Mouse (Mus musculus) MEL (cell line): Measurements from ENCODE around the gene Frem1. TPM values are rescaled to one million over a fixed set of nuclear protein-coding genes. Genes with fewer than 3 reads are reported as not detected.

Experiments used
- DNase-seq: peaks from one replicate; pipeline ENCODE4 v3.0.0; 2011; ENCODE audit warnings: low read depth, low spot score
- H3K27ac ChIP-seq: 2 replicates; pipeline ENCODE4 v1.5.1; 2012; ENCODE audit warnings: low read depth, mild to moderate bottlenecking, control low read depth, low read length, moderate library complexity; ENCODE audit not compliant: control insufficient read depth
- H3K27me3 ChIP-seq, 2 experiments: fragments of 150-350 bp in 1 of 2; sonication (generic) in 1 of 2; 2 replicates each; pipeline ENCODE4 v1.6.1; 2012; ENCODE audit warnings: low read length in 2 of 2, mild to moderate bottlenecking in 2 of 2, improper control_type of control experiment in 1 of 2, moderate library complexity in 1 of 2; ENCODE audit not compliant: insufficient read depth in 2 of 2, control insufficient read depth in 1 of 2
- H3K36me3 ChIP-seq, 2 experiments: 2 replicates each; pipeline ENCODE4 v1.6.1; 2012 to 2014; ENCODE audit warnings: low read length in 2 of 2, improper control_type of control experiment in 1 of 2, inconsistent platforms in 1 of 2, mild to moderate bottlenecking in 1 of 2; ENCODE audit not compliant: insufficient read depth in 2 of 2, control insufficient read depth in 1 of 2
- H3K4me1 ChIP-seq, 2 experiments: fragments of 150-350 bp in 1 of 2; sonication (generic) in 1 of 2; 2 replicates each; pipeline ENCODE4 v1.6.1; 2012; ENCODE audit warnings: low read length in 2 of 2, improper control_type of control experiment in 1 of 2, mild to moderate bottlenecking in 1 of 2; ENCODE audit not compliant: insufficient read depth in 2 of 2, control insufficient read depth in 1 of 2
- H3K4me3 ChIP-seq, 2 experiments: fragments of 150-350 bp in 1 of 2; sonication (generic) in 1 of 2; 2 replicates each; pipeline ENCODE4 v1.5.1; 2012; ENCODE audit warnings: low read depth in 2 of 2, low read length in 2 of 2, mild to moderate bottlenecking in 2 of 2, moderate library complexity in 2 of 2, control low read depth in 1 of 2, improper control_type of control experiment in 1 of 2; ENCODE audit not compliant: control insufficient read depth in 1 of 2, insufficient read depth in 1 of 2
- H3K79me2 ChIP-seq: 2 replicates; pipeline ENCODE4 v1.6.1; 2012; ENCODE audit warnings: mild to moderate bottlenecking, low read length, moderate library complexity; ENCODE audit not compliant: control insufficient read depth, poor library complexity, insufficient read depth
- H3K9ac ChIP-seq: 2 replicates; pipeline ENCODE4 v1.6.1; 2012; ENCODE audit warnings: low read depth, mild to moderate bottlenecking, control low read depth, low read length, moderate library complexity; ENCODE audit not compliant: control insufficient read depth, poor library complexity, severe bottlenecking
- H3K9me3 ChIP-seq: fragments of 150-350 bp; sonication (generic); replicated peaks from 2 replicates; pipeline ENCODE4 v1.6.1; 2012; ENCODE audit warnings: mild to moderate bottlenecking, low read length, improper control_type of control experiment, moderate library complexity; ENCODE audit not compliant: insufficient read depth
- BHLHE40 ChIP-seq: IDR thresholded peaks from 2 replicates; pipeline ENCODE4 v1.6.1; 2012; ENCODE audit warnings: low read depth, mild to moderate bottlenecking, inconsistent platforms, low read length, improper control_type of control experiment, borderline replicate concordance
- CHD2 ChIP-seq: IDR thresholded peaks from 2 replicates; pipeline ENCODE4 v1.6.1; 2011; ENCODE audit warnings: low read length, improper control_type of control experiment
- ELF1 ChIP-seq: IDR thresholded peaks from 2 replicates; pipeline ENCODE4 v1.6.1; 2014; ENCODE audit warnings: low read depth, mild to moderate bottlenecking, inconsistent platforms, low read length, improper control_type of control experiment, moderate library complexity
- EP300 ChIP-seq, 2 experiments: IDR thresholded peaks; 2 replicates each; pipeline ENCODE4 v1.6.1; 2011; ENCODE audit warnings: improper control_type of control experiment in 2 of 2, low read length in 2 of 2, low read depth in 1 of 2, mild to moderate bottlenecking in 1 of 2
- ETS1 ChIP-seq: IDR thresholded peaks from 2 replicates; pipeline ENCODE4 v1.6.1; 2012; ENCODE audit warnings: low read depth, mild to moderate bottlenecking, inconsistent platforms, low read length, improper control_type of control experiment, moderate library complexity
- JUND ChIP-seq: IDR thresholded peaks from 2 replicates; pipeline ENCODE4 v1.6.1; 2011; ENCODE audit warnings: low read depth, mild to moderate bottlenecking, improper control_type of control experiment, low read length
- KAT2A ChIP-seq: conservative IDR thresholded peaks from 2 replicates; pipeline ENCODE4 v1.6.1; 2012; ENCODE audit warnings: low read depth, low read length, improper control_type of control experiment, inconsistent platforms
- MAFK ChIP-seq: IDR thresholded peaks from 2 replicates; pipeline ENCODE4 v1.6.1; 2011; ENCODE audit warnings: low read depth, mild to moderate bottlenecking, low read length, improper control_type of control experiment, borderline replicate concordance
- MAZ ChIP-seq: IDR thresholded peaks from 2 replicates; pipeline ENCODE4 v1.6.1; 2012; ENCODE audit warnings: low read depth, mild to moderate bottlenecking, inconsistent platforms, low read length, improper control_type of control experiment
- MEF2A ChIP-seq: IDR thresholded peaks from 2 replicates; pipeline ENCODE4 v1.6.1; 2014; ENCODE audit warnings: low read depth, mild to moderate bottlenecking, inconsistent platforms, low read length, improper control_type of control experiment; ENCODE audit not compliant: poor library complexity, insufficient replicate concordance, severe bottlenecking; ENCODE audit errors: extremely low read depth
- MXI1 ChIP-seq: IDR thresholded peaks from 2 replicates; pipeline ENCODE4 v1.6.1; 2011; ENCODE audit warnings: mild to moderate bottlenecking, low read depth, low read length, improper control_type of control experiment
- MYB ChIP-seq: IDR thresholded peaks from 2 replicates; pipeline ENCODE4 v1.6.1; 2011; ENCODE audit warnings: mild to moderate bottlenecking, low read depth, low read length, improper control_type of control experiment
- MYC ChIP-seq: IDR thresholded peaks from 2 replicates; pipeline ENCODE4 v1.6.1; 2011; ENCODE audit warnings: low read depth, mild to moderate bottlenecking, low read length, improper control_type of control experiment, moderate library complexity
- NELFE ChIP-seq: IDR thresholded peaks from 2 replicates; pipeline ENCODE4 v1.6.1; 2011; ENCODE audit warnings: low read depth, low read length, improper control_type of control experiment
- POLR2A ChIP-seq, 2 experiments: IDR thresholded peaks; 2 replicates each; pipeline ENCODE4 v1.6.1; 2011 to 2012; ENCODE audit warnings: low read length in 2 of 2, mild to moderate bottlenecking in 2 of 2, control low read depth in 1 of 2, improper control_type of control experiment in 1 of 2, low read depth in 1 of 2, moderate library complexity in 1 of 2; ENCODE audit not compliant: control insufficient read depth in 1 of 2, insufficient read depth in 1 of 2, poor library complexity in 1 of 2
- POLR2AphosphoS2 ChIP-seq: IDR thresholded peaks from 2 replicates; pipeline ENCODE4 v1.6.1; 2011; ENCODE audit warnings: low read length, improper control_type of control experiment
- POLR2AphosphoS5 ChIP-seq: IDR thresholded peaks from 2 replicates; pipeline ENCODE4 v1.6.1; 2012; ENCODE audit warnings: low read depth, borderline replicate concordance, mild to moderate bottlenecking, inconsistent platforms, low read length, moderate library complexity, mixed read lengths
- RAD21 ChIP-seq: IDR thresholded peaks from 2 replicates; pipeline ENCODE4 v1.6.1; 2011; ENCODE audit warnings: mild to moderate bottlenecking, low read depth, low read length, improper control_type of control experiment
- RCOR1 ChIP-seq: IDR thresholded peaks from 2 replicates; pipeline ENCODE4 v1.6.1; 2012; ENCODE audit warnings: low read depth, mild to moderate bottlenecking, inconsistent platforms, low read length, improper control_type of control experiment
- SIN3A ChIP-seq: IDR thresholded peaks from 2 replicates; pipeline ENCODE4 v1.6.1; 2012; ENCODE audit warnings: low read length, improper control_type of control experiment, inconsistent platforms
- SMC3 ChIP-seq: IDR thresholded peaks from 2 replicates; pipeline ENCODE4 v1.6.1; 2011; ENCODE audit warnings: low read depth, low read length, improper control_type of control experiment
- TAL1 ChIP-seq: IDR thresholded peaks from 2 replicates; pipeline ENCODE4 v1.6.1; 2012; ENCODE audit warnings: mild to moderate bottlenecking, inconsistent platforms, low read length, moderate library complexity, mixed read lengths
- TBP ChIP-seq: IDR thresholded peaks from 2 replicates; pipeline ENCODE4 v1.8.0; 2011; ENCODE audit warnings: low read depth, low read length, improper control_type of control experiment
- UBTF ChIP-seq: IDR thresholded peaks from 2 replicates; pipeline ENCODE4 v1.6.1; 2012; ENCODE audit warnings: low read depth, mild to moderate bottlenecking, inconsistent platforms, low read length, improper control_type of control experiment, moderate library complexity, borderline replicate concordance; ENCODE audit not compliant: insufficient read depth
- USF2 ChIP-seq, 2 experiments: IDR thresholded peaks; 2 replicates each; pipeline ENCODE4 v1.6.1; 2011 to 2012; ENCODE audit warnings: improper control_type of control experiment in 2 of 2, low read length in 2 of 2, borderline replicate concordance in 1 of 2, inconsistent platforms in 1 of 2, low read depth in 1 of 2, mild to moderate bottlenecking in 1 of 2; ENCODE audit not compliant: insufficient read depth in 1 of 2
- ZC3H11A ChIP-seq: IDR thresholded peaks from 2 replicates; pipeline ENCODE4 v1.6.1; 2012; ENCODE audit warnings: low read depth, mild to moderate bottlenecking, inconsistent platforms, low read length, improper control_type of control experiment
- ZKSCAN1 ChIP-seq: IDR thresholded peaks from 2 replicates; pipeline ENCODE4 v1.6.1; 2012; ENCODE audit warnings: low read depth, mild to moderate bottlenecking, inconsistent platforms, low read length, improper control_type of control experiment, moderate library complexity
- ZNF384 ChIP-seq: IDR thresholded peaks from 2 replicates; pipeline ENCODE4 v1.6.1; 2012; ENCODE audit warnings: low read depth, mild to moderate bottlenecking, inconsistent platforms, low read length, improper control_type of control experiment
- polyA plus RNA-seq, 2 experiments: library from polyadenylated mRNA; stranded (reverse) in 1 of 2; unstranded in 1 of 2; fragments of >175 nt in 1 of 2; fragments of >200 nt in 1 of 2; gene quantifications; 2 replicates each; pipeline versions ENCODE4 v1.2.1 to v1.2.4; 2012; ENCODE audit warnings: low replicate concordance in 2 of 2, low read depth in 1 of 2; ENCODE audit not compliant: insufficient read length in 2 of 2, insufficient read depth in 1 of 2, missing spikeins in 1 of 2
- total RNA-seq: library from RNA; depleted of rRNA; stranded (reverse); fragments of 300-350 nt; gene quantifications from 2 replicates; pipeline ENCODE4 v1.2.3, GENCODE M21; 2012

Gene Frem1
- total and polyA plus RNA-seq, 3 experiments: not detected

GRCm38 (mm10) chr4:82918625-82919024, 133.5 kb downstream of the Frem1 start:
- Histone ChIP-seq H3K4me3 (no peak overlapping the region), H3K9ac (no peak overlapping the region), H3K4me1 (no peaks in the 10 kb centered on the region), H3K27me3 (no peaks in the 10 kb centered on the region), H3K9me3 (no peaks in the 10 kb centered on the region), H3K27ac (no peak overlapping the region), H3K79me2 (no peaks in the 10 kb centered on the region), H3K36me3 (no peaks in the 10 kb centered on the region)
- no peak for DNase-seq
- TF ChIP-seq ZC3H11A (no peak), MAFK (no peak), BHLHE40 (no peak), POLR2AphosphoS2 (no peak), ELF1 (no peak), MYB (no peak), TAL1 (no peak), SMC3 (no peak), TBP (no peak), MXI1 (no peak), RAD21 (no peak), RCOR1 (no peak), NELFE (no peak)

GRCm38 (mm10) chr4:82916678-82917050, 135.5 kb downstream of the Frem1 start:
- H3K4me1 ChIP-seq: no peaks in the 10 kb centered on the region
- DNase-seq: no peak
- H3K9me3 ChIP-seq: no peaks in the 10 kb centered on the region
- no peak overlapping the region for H3K27ac ChIP-seq
- no peaks in the 10 kb centered on the region for H3K36me3 ChIP-seq
- no peak overlapping the region for H3K4me3 ChIP-seq
- H3K9ac ChIP-seq: no peak overlapping the region
- H3K79me2 ChIP-seq: no peaks in the 10 kb centered on the region
- TF ChIP-seq USF2 (IDR thresholded peaks at IDR 0.05; ENCODE audit: borderline replicate concordance in 1 of 2, insufficient read depth in 1 of 2, low read depth in 1 of 2, low read length in 2 of 2): no peak
- TF ChIP-seq MEF2A: no peak
- no peak for TF ChIP-seq TBP
- no peak for TF ChIP-seq MYC
- TF ChIP-seq CHD2: no peak
- TF ChIP-seq ZKSCAN1: no peak
- TF ChIP-seq RCOR1: no peak
- TF ChIP-seq POLR2AphosphoS5: no peak
- no peak for TF ChIP-seq POLR2A (IDR thresholded peaks at IDR 0.05; ENCODE audit: control insufficient read depth in 1 of 2, insufficient read depth in 1 of 2, low read depth in 1 of 2, low read length in 2 of 2, poor library complexity in 1 of 2)
- TF ChIP-seq MAZ: no peak
- no peak for TF ChIP-seq KAT2A
- TF ChIP-seq SMC3: no peak
- TF ChIP-seq ZNF384: no peak
- TF ChIP-seq SIN3A: no peak
- TF ChIP-seq NELFE: no peak
- TF ChIP-seq MYB: no peak
- TF ChIP-seq JUND: no peak
- TF ChIP-seq UBTF: no peak
- no peak for TF ChIP-seq EP300 (IDR thresholded peaks at IDR 0.05; ENCODE audit: low read depth in 1 of 2, low read length in 2 of 2)
- TF ChIP-seq ETS1: no peak
- TF ChIP-seq, all 39 proteins: peak for 0
- no peaks in the 10 kb centered on the region; a peak in 1 of 4 replicates for H3K27me3 ChIP-seq
